Mouse (Mus musculus): Measurements from ENCODE around the gene Upf2. TPM values are rescaled to one million over a fixed set of nuclear protein-coding genes. Genes with fewer than 3 reads are reported as not detected.
A peak's percentile ranks its signal among the peaks of the same experiment; 100 is the strongest.
"Not testable (repeated sequence)": the region's sequence is repeated elsewhere in the genome, so short reads cannot be mapped to it uniquely, and the experiment has no call there.

Gene Upf2
- polyA plus RNA-seq, 1 experiment from 2014 or later = 14.8 TPM

DNA sequence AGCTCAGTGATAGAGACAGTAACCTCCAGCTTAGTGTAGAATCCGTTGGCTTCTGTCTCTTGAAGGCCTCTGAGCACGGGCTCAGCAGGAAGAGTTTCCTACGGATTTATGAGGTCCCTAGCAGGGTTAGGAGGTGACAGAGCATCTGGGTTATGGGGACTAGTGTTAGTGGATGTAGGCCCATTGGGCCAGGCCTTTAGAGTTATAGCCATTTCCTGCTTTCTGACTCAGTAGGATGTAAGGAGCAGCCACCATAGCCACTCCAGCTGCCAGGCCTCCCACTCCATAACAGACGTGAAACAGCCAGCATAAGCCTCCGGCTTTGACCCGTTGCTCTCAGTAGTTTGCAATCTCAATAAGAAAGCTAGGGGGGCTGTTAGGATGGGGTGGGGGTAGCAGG, 15.2 kb upstream of the Upf2 start:
- Histone ChIP-seq H3K27me3 (no peaks in the 10 kb centered on the region), H3K4me1 (no peaks in the 10 kb centered on the region), H3K36me3 (no peaks in the 10 kb centered on the region), H3K4me3 (no peak overlapping the region), H3K4me2 (replicated peaks) (no peak overlapping the region), H3K27ac (no peak overlapping the region), H3K9me3 (no peaks in the 10 kb centered on the region), H3K9ac (no peak overlapping the region)
- 79% methylated on average over 6 of the region's 6 CpGs for WGBS
- ATAC-seq (ENCODE audit: insufficient number of reproducible peaks, insufficient read depth, low FRiP score, low TSS enrichment) = no peak

DNA sequence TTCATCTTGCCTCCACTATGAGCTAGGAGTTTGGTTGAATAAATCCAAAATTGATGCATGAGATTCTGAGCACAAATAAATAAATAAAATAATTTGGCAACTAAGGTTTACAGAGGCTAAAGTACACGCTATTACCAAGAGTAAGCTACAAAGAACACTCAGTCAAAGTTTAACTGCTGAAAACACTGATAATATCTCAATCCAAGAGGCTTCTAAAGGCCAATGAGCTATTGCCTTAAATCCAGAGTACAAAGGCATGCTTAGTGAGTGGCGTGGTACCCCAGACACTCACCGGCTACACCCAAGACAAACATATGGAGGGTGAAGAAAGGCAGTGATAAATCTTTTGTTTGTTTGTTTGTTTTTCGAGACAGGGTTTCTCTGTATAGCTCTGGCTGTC, 14.7 kb upstream of the Upf2 start:
- WGBS = 90% methylated on average over 4 of the region's 4 CpGs
- Histone ChIP-seq H3K27me3 (no peaks in the 10 kb centered on the region), H3K9ac (no peak overlapping the region), H3K4me3 (no peak overlapping the region), H3K27ac (no peak overlapping the region), H3K36me3 (no peaks in the 10 kb centered on the region), H3K9me3 (no peaks in the 10 kb centered on the region), H3K4me1 (no peaks in the 10 kb centered on the region), H3K4me2 (replicated peaks) (no peak overlapping the region)
- no peak for ATAC-seq (ENCODE audit: insufficient number of reproducible peaks, insufficient read depth, low FRiP score, low TSS enrichment)

GRCm38 (mm10) chr2:5939319-5939718, 11.9 kb upstream of the Upf2 start:
- H3K36me3 ChIP-seq = no peaks in the 10 kb centered on the region
- no peaks in the 10 kb centered on the region for H3K27me3 ChIP-seq
- H3K4me1 ChIP-seq = no peaks in the 10 kb centered on the region
- H3K4me2 ChIP-seq (replicated peaks) = no peak overlapping the region
- WGBS = 89% methylated on average over 3 of the region's 3 CpGs
- no peak overlapping the region for H3K27ac ChIP-seq
- H3K9ac ChIP-seq = no peak overlapping the region
- H3K4me3 ChIP-seq = no peak overlapping the region
- H3K9me3 ChIP-seq = no peaks in the 10 kb centered on the region
- ATAC-seq (ENCODE audit: insufficient number of reproducible peaks, insufficient read depth, low FRiP score, low TSS enrichment) = no peak

GRCm38 (mm10) chr2:5939911-5940310, 11.4 kb upstream of the Upf2 start:
- no peaks in the 10 kb centered on the region for H3K36me3 ChIP-seq
- H3K27me3 ChIP-seq = no peaks in the 10 kb centered on the region
- no peak overlapping the region for H3K4me2 ChIP-seq (replicated peaks)
- no peak overlapping the region for H3K9ac ChIP-seq
- H3K4me3 ChIP-seq = no peak overlapping the region
- H3K4me1 ChIP-seq = no peaks in the 10 kb centered on the region
- no peak for ATAC-seq (ENCODE audit: insufficient number of reproducible peaks, insufficient read depth, low FRiP score, low TSS enrichment)
- H3K27ac ChIP-seq = no peak overlapping the region
- H3K9me3 ChIP-seq = no peaks in the 10 kb centered on the region
- 84% methylated on average over 14 of the region's 14 CpGs for WGBS

GRCm38 (mm10) chr2:5940936-5941335, 10.3 kb upstream of the Upf2 start:
- Histone ChIP-seq H3K9ac (no peak overlapping the region), H3K4me2 (replicated peaks) (no peak overlapping the region), H3K36me3 (no peaks in the 10 kb centered on the region), H3K9me3 (no peaks in the 10 kb centered on the region), H3K27ac (no peak overlapping the region), H3K4me3 (no peak overlapping the region), H3K27me3 (no peaks in the 10 kb centered on the region), H3K4me1 (no peaks in the 10 kb centered on the region)
- 94% methylated on average over 9 of the region's 9 CpGs for WGBS
- ATAC-seq (ENCODE audit: insufficient number of reproducible peaks, insufficient read depth, low FRiP score, low TSS enrichment) = no peak

DNA sequence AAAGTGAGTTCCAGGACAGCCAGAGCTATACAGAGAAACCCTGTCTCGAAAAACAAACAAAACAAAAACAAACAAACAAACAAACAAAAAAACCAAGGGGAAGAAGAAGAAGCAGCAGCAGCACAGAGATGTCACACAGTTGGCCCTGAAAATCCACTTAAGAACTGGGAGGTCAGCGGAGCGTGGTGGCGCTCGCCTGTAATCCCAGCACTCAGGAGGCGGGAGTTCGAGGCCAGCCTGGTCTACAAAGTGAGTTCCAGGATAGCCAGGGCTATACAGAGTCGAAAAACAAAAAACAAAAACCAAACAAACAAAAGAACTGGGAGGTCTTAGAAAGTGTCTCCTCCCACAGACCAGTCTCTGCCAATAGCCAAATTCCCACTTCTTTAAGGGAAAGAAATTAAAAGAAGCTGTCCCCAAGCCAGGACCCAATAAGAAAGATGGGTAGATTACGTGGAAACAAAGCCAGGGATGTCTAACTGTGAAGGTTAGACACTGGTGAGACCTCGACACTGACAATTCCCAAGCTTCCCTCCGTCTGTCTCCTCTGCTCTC, 9.3 kb upstream of the Upf2 start:
- no peaks in the 10 kb centered on the region for H3K9me3 ChIP-seq
- H3K27me3 ChIP-seq = no peaks in the 10 kb centered on the region
- peak overlapping the region; percentile 67 for H3K4me3 ChIP-seq
- H3K27ac ChIP-seq = no peak overlapping the region
- no peak for ATAC-seq (ENCODE audit: insufficient number of reproducible peaks, insufficient read depth, low FRiP score, low TSS enrichment)
- no peaks in the 10 kb centered on the region for H3K36me3 ChIP-seq
- WGBS = 57% methylated on average over 11 of the region's 11 CpGs
- H3K4me1 ChIP-seq = no peaks in the 10 kb centered on the region
- peak overlapping the region; percentile 82 for H3K4me2 ChIP-seq (replicated peaks)
- H3K9ac ChIP-seq = peak overlapping the region; percentile 65

DNA sequence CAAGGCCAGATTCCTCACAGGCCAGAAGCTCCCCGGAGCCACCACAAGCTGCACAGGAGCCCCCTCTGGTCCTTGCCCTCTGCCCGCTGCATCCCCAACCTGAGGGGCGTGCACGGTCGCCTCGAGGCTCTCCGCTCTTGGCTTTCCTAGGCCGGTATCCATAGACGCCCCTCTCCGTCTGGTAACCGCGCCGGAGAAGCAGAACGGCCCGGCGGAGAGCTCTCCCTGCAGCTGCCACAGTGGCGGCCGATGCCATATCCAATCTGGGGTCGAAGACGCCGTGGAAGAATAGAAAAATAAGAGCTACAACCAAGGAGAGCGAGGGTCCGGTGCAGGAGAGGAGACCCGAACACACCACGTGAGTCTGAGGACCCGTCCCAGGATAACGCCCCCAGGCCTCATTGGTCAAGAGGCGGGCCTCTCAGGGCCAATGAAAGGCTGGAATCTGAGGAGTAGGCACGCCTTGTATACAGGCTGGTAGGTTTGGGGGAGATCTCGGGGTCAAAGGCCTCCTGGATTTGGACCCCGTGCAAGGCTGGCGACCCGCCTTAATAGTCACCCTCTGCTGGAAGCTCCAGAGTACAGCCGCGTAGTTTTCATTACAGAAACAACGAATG, 8.7 kb upstream of the Upf2 start, which contains the start of gene Dhtkd1:
Dhtkd1 (minus strand) TSS at position 377 of the 617 bp plus-strand sequence.
- H3K27me3 ChIP-seq = no peaks in the 10 kb centered on the region
- H3K4me3 ChIP-seq = peak within 1 kb of the TSS; percentile 67
- no peaks in the 10 kb centered on the region for H3K36me3 ChIP-seq
- no peaks in the 10 kb centered on the region for H3K4me1 ChIP-seq
- no peaks in the 10 kb centered on the region for H3K9me3 ChIP-seq
- ATAC-seq (ENCODE audit: insufficient number of reproducible peaks, insufficient read depth, low FRiP score, low TSS enrichment) = peak; percentile 96
- under 1% methylated on average over 36 of the region's 36 CpGs for WGBS
- peak within 1 kb of the TSS; percentile 82 for H3K4me2 ChIP-seq (replicated peaks)
- 0 out of 2 replicates have a peak within 1 kb of the TSS, but pooled peaks have one; percentile 6 for H3K27ac ChIP-seq
- peak within 1 kb of the TSS; percentile 65 for H3K9ac ChIP-seq

GRCm38 (mm10) chr2:5943071-5943470, 8.2 kb upstream of the Upf2 start:
- no peak for ATAC-seq (ENCODE audit: insufficient number of reproducible peaks, insufficient read depth, low FRiP score, low TSS enrichment)

GRCm38 (mm10) chr2:5945629-5946028, 5.6 kb upstream of the Upf2 start:
- no peak overlapping the region for H3K27ac ChIP-seq
- WGBS = 83% methylated on average over 1 of the region's 1 CpGs
- H3K4me2 ChIP-seq (replicated peaks) = no peak overlapping the region
- no peaks in the 10 kb centered on the region for H3K27me3 ChIP-seq
- ATAC-seq (ENCODE audit: insufficient number of reproducible peaks, insufficient read depth, low FRiP score, low TSS enrichment) = no peak
- H3K9ac ChIP-seq = no peak overlapping the region
- H3K36me3 ChIP-seq = no peaks in the 10 kb centered on the region
- 0 out of 2 replicates have a peak, but pooled peaks cover 3% of the 10 kb centered on the region for H3K4me1 ChIP-seq
- no peak overlapping the region for H3K4me3 ChIP-seq
- no peaks in the 10 kb centered on the region for H3K9me3 ChIP-seq

More at GRCm38 (mm10) chr2:5943071-5943470, 8.2 kb upstream of the Upf2 start:
- Histone ChIP-seq H3K4me2 (replicated peaks) (peak overlapping the region; percentile 82), H3K36me3 (no peaks in the 10 kb centered on the region), H3K27me3 (no peaks in the 10 kb centered on the region), H3K9me3 (no peaks in the 10 kb centered on the region), H3K9ac (no peak overlapping the region), H3K27ac (no peak overlapping the region), H3K4me3 (peak overlapping the region; percentile 67), H3K4me1 (no peaks in the 10 kb centered on the region)
- 32% methylated on average over 4 of the region's 4 CpGs for WGBS

- 0 out of 2 replicates have a peak, but pooled peaks cover 3% of the 10 kb centered on the region for H3K4me1 ChIP-seq
- H3K4me2 ChIP-seq (replicated peaks) = no peak overlapping the region
- H3K9ac ChIP-seq = no peak overlapping the region
- H3K4me3 ChIP-seq = no peak overlapping the region
- no peaks in the 10 kb centered on the region for H3K9me3 ChIP-seq
- no peaks in the 10 kb centered on the region for H3K27me3 ChIP-seq
- no peak overlapping the region for H3K27ac ChIP-seq
- ATAC-seq (ENCODE audit: insufficient number of reproducible peaks, insufficient read depth, low FRiP score, low TSS enrichment) = no peak
- no peaks in the 10 kb centered on the region for H3K36me3 ChIP-seq
- 85% methylated on average over 3 of the region's 3 CpGs for WGBS
These were observed 4.4 kb upstream of the Upf2 start for GRCm38 (mm10) chr2:5946876-5947275.

GRCm38 (mm10) chr2:5948964-5949363, 2.3 kb upstream of the Upf2 start:
- 89% methylated on average over 2 of the region's 2 CpGs for WGBS
- H3K36me3 ChIP-seq = no peaks in the 10 kb centered on the region
- H3K9ac ChIP-seq = no peak overlapping the region
- no peaks in the 10 kb centered on the region for H3K9me3 ChIP-seq
- H3K4me1 ChIP-seq = 0 out of 2 replicates have a peak, but pooled peaks cover 3% of the 10 kb centered on the region
- ATAC-seq (ENCODE audit: insufficient number of reproducible peaks, insufficient read depth, low FRiP score, low TSS enrichment) = no peak
- H3K4me2 ChIP-seq (replicated peaks) = no peak overlapping the region
- no peak overlapping the region for H3K27ac ChIP-seq
- no peaks in the 10 kb centered on the region for H3K27me3 ChIP-seq
- no peak overlapping the region for H3K4me3 ChIP-seq

- not testable (repeated sequence) for H3K27me3 ChIP-seq; H3K36me3 ChIP-seq; H3K27ac ChIP-seq; H3K4me1 ChIP-seq; H3K9ac ChIP-seq; ATAC-seq (ENCODE audit: insufficient number of reproducible peaks, insufficient read depth, low FRiP score, low TSS enrichment); H3K9me3 ChIP-seq
- Histone ChIP-seq H3K4me2 (replicated peaks) (peak overlapping the region; percentile 53), H3K4me3 (peak overlapping the region; percentile 90; the same call in 1 of the 2 replicates)
- WGBS = 94% methylated on average over 9 of the region's 9 CpGs
These were observed 1.4 kb upstream of the Upf2 start for GRCm38 (mm10) chr2:5949821-5950220.
